Mouse (Mus musculus): ENCODE data around the gene Slc8a2. TPM values are rescaled to one million over a fixed set of nuclear protein-coding genes. Genes with fewer than 3 reads are reported as not detected.

Gene Slc8a2
- polyA plus RNA-seq, 1 experiment from 2014 or later, result 1.1 TPM

DNA sequence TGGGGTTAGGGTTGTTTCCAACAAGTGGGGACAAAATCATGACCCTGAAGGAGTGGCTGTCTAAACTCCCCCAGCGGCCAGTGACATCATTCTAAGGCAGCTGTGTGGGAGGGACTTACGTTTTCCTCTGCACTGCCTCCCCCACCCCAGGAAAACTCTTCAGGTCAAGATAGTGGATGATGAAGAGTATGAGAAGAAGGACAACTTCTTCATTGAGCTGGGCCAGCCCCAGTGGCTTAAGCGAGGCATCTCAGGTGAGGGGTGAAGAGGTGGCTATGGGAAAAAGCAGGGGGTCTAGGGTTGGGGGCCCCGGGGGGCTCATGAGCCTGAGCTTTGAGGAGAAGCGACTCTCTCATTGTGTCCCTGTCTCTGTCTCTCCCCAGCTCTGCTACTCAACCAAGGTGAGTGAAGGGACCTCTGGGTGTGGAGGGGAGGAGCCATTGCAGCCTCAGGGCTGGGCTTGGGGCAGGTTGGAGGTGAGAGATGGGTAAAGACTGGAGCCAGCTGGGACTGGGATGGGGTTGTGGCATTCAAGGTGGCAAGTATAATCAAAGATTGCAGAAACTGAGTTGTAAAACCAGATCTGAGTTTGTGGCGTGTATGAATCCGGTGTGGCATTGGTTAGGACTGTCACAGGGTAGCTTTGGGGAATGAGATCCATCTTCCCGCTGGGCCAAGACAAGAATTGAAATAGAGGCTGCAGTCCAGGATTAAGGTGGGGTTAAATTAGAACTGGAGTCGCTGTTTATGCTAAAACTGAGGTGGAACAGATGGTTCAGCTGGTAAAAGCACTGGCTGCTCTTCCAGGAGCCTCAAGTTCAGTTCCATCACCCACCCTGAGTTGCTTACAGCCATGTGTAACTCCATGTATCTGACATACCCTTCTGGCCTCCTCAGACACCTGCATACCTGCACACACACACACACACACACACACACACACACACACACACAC lies 20.8 kb downstream of the Slc8a2 start:
- no peak overlapping the region for H3K4me3 ChIP-seq
- no peak overlapping the region for H3K4me2 ChIP-seq
- H3K36me3 ChIP-seq, result peaks cover 39% of the 10 kb centered on the region
- ATAC-seq (ENCODE audit: low read depth), result no peak
- H3K4me1 ChIP-seq (replicated peaks), result peaks cover 22% of the 10 kb centered on the region
- H3K9ac ChIP-seq, result no peak overlapping the region
- H3K27me3 ChIP-seq, result no peaks in the 10 kb centered on the region
- H3K27ac ChIP-seq (replicated peaks), result no peak overlapping the region
- 77% methylated on average over 9 of the region's 9 CpGs for WGBS
- no peaks in the 10 kb centered on the region for H3K9me3 ChIP-seq

- no peak overlapping the region for H3K27ac ChIP-seq (replicated peaks)
- no peak overlapping the region for H3K4me3 ChIP-seq
- H3K9me3 ChIP-seq, result no peaks in the 10 kb centered on the region
- no peak overlapping the region for H3K4me2 ChIP-seq
- peaks cover 42% of the 10 kb centered on the region for H3K36me3 ChIP-seq
- peaks cover 7% of the 10 kb centered on the region for H3K27me3 ChIP-seq
- H3K9ac ChIP-seq, result no peak overlapping the region
- H3K4me1 ChIP-seq (replicated peaks), result peaks cover 6% of the 10 kb centered on the region
- WGBS, result 16% methylated on average over 10 of the region's 10 CpGs
- ATAC-seq (ENCODE audit: low read depth), result peak; percentile 79
These were observed 23.9 kb downstream of the Slc8a2 start for GRCm38 (mm10) chr7:16153522-16153921.

DNA sequence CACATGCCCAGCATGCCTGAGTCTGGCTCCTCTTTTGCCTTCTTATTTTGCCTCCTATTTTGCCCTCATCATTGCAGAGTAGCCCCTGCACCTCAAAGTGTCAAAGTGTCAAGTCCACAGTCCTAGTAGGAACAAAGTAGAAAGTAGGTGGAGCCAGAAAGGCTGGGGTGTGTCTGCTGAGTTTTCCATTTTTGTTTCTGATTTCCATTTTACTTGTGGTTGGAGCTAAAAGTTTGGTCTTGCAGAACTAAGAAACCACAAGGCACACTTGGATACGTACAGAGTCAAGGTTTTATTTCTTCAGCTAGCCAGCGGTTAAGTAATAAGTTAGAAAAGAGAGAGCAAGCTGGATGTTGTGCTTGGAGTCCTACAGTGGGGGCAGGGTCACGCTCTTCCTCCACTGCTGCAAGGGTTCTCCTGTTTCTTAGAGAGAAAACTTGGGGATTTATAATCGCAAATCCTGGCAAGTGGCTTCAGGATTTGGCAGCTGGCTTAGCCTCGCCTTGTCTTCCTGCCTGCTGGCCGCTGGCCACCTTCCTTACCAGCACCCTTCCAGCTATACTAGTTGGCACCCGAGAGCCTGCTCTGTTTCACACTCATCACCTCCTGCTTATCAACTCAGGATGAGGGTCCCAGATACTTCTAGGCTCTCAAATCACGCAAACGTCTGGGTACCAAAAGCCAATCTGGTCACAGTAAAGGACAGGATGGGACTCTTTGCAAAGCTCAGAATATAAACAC lies 25.7 kb downstream of the Slc8a2 start:
- WGBS, result 84% methylated on average over 9 of the region's 9 CpGs
- ATAC-seq (ENCODE audit: low read depth), result no peak
- H3K27ac ChIP-seq (replicated peaks), result no peak overlapping the region
- 0 out of 2 replicates have a peak overlapping the region, but pooled peaks have one; percentile 22 for H3K9ac ChIP-seq
- H3K27me3 ChIP-seq, result peaks cover 8% of the 10 kb centered on the region
- H3K36me3 ChIP-seq, result peaks cover 37% of the 10 kb centered on the region
- H3K4me2 ChIP-seq, result no peak overlapping the region
- no peak overlapping the region for H3K4me3 ChIP-seq
- H3K4me1 ChIP-seq (replicated peaks), result peaks cover 15% of the 10 kb centered on the region
- no peaks in the 10 kb centered on the region for H3K9me3 ChIP-seq

- no peaks in the 10 kb centered on the region for H3K9me3 ChIP-seq
- H3K27me3 ChIP-seq, result peaks cover 8% of the 10 kb centered on the region
- no peak overlapping the region for H3K4me3 ChIP-seq
- H3K4me2 ChIP-seq, result no peak overlapping the region
- WGBS, result 76% methylated on average over 8 of the region's 8 CpGs
- ATAC-seq (ENCODE audit: low read depth), result no peak
- H3K27ac ChIP-seq (replicated peaks), result no peak overlapping the region
- no peak overlapping the region for H3K9ac ChIP-seq
- H3K36me3 ChIP-seq, result peaks cover 29% of the 10 kb centered on the region
- H3K4me1 ChIP-seq (replicated peaks), result peaks cover 15% of the 10 kb centered on the region
These were observed 26.6 kb downstream of the Slc8a2 start for GRCm38 (mm10) chr7:16156105-16156714.

DNA sequence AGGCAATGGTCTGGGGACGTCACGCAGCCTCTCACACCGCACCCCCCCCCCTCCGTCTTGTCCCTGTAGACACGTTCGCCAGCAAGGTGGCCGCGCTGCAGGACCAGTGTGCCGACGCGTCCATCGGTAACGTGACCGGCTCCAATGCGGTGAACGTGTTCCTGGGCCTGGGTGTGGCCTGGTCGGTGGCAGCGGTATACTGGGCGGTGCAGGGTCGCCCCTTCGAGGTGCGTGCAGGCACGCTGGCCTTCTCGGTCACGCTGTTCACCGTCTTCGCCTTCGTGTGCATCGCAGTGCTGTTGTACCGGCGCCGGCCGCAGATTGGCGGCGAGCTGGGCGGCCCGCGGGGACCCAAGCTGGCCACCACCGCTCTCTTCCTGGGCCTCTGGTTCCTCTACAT lies 29.1 kb downstream of the Slc8a2 start:
- H3K9ac ChIP-seq, result peak overlapping the region; percentile 41; the same call in 1 of the 2 replicates
- 11% methylated on average over 39 of the region's 39 CpGs for WGBS
- no peak for ATAC-seq (ENCODE audit: low read depth)
- H3K4me1 ChIP-seq (replicated peaks), result peaks cover 15% of the 10 kb centered on the region
- H3K9me3 ChIP-seq, result no peaks in the 10 kb centered on the region
- H3K4me3 ChIP-seq, result no peak overlapping the region
- H3K36me3 ChIP-seq, result peaks cover 25% of the 10 kb centered on the region
- peaks cover 8% of the 10 kb centered on the region for H3K27me3 ChIP-seq
- no peak overlapping the region for H3K27ac ChIP-seq (replicated peaks)
- peak overlapping the region; percentile 30 for H3K4me2 ChIP-seq

- WGBS, result 73% methylated on average over 3 of the region's 3 CpGs
- ATAC-seq (ENCODE audit: low read depth), result no peak
- no peak overlapping the region for H3K4me3 ChIP-seq
- H3K36me3 ChIP-seq, result peaks cover 12% of the 10 kb centered on the region
- peaks cover 15% of the 10 kb centered on the region for H3K4me1 ChIP-seq (replicated peaks)
- H3K9me3 ChIP-seq, result no peaks in the 10 kb centered on the region
- H3K27me3 ChIP-seq, result peaks cover 8% of the 10 kb centered on the region
- H3K9ac ChIP-seq, result no peak overlapping the region
- H3K27ac ChIP-seq (replicated peaks), result no peak overlapping the region
- H3K4me2 ChIP-seq, result no peak overlapping the region
These were observed 31.1 kb downstream of the Slc8a2 start for GRCm38 (mm10) chr7:16160702-16161101.

DNA sequence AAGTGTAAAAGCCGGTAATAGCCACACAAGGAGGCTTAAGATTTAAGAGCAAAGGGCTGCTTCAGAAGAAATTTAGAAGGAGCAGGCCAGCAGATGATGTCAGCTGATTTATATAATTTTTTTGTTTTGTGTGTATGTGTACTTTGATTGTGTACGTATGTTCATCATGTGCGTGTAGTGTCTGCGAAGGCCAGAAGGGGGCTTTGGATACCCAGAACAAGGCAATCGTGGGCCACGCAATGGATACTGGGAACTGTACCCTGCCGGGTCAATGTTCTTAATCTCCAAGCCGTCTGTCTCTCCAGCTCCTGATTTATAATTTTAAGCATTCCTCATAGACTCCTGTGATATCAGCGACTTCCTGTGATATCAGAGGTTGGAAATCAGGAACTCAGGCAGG lies 31.7 kb downstream of the Slc8a2 start:
- Histone ChIP-seq H3K9ac (no peak overlapping the region), H3K27ac (replicated peaks) (no peak overlapping the region), H3K4me3 (no peak overlapping the region), H3K4me2 (no peak overlapping the region), H3K9me3 (no peaks in the 10 kb centered on the region), H3K4me1 (replicated peaks) (peaks cover 15% of the 10 kb centered on the region), H3K36me3 (peaks cover 12% of the 10 kb centered on the region), H3K27me3 (peaks cover 8% of the 10 kb centered on the region)
- ATAC-seq (ENCODE audit: low read depth), result no peak
- WGBS, result 91% methylated on average over 9 of the region's 9 CpGs

GRCm38 (mm10) chr7:16162036-16162435 lies 32.4 kb downstream of the Slc8a2 start:
- Histone ChIP-seq H3K36me3 (peaks cover 6% of the 10 kb centered on the region), H3K9me3 (no peaks in the 10 kb centered on the region), H3K9ac (no peak overlapping the region), H3K27me3 (peaks cover 8% of the 10 kb centered on the region), H3K4me1 (replicated peaks) (peaks cover 15% of the 10 kb centered on the region), H3K4me3 (no peak overlapping the region), H3K27ac (replicated peaks) (no peak overlapping the region), H3K4me2 (no peak overlapping the region)
- 74% methylated on average over 6 of the region's 7 CpGs for WGBS
- ATAC-seq (ENCODE audit: low read depth), result no peak

GRCm38 (mm10) chr7:16172141-16172581 lies 42.5 kb downstream of the Slc8a2 start:
- peak; percentile 38 for ATAC-seq (ENCODE audit: low read depth)
- Histone ChIP-seq H3K27me3 (no peaks in the 10 kb centered on the region), H3K9ac (peak overlapping the region; percentile 31; the same call in 1 of the 2 replicates), H3K4me1 (replicated peaks) (peaks cover 49% of the 10 kb centered on the region), H3K36me3 (0 out of 2 replicates have a peak, but pooled peaks cover 2% of the 10 kb centered on the region), H3K27ac (replicated peaks) (peak overlapping the region; percentile 93), H3K4me2 (0 out of 2 replicates have a peak overlapping the region, but pooled peaks have one; percentile 13), H3K4me3 (no peak overlapping the region), H3K9me3 (peaks cover 11% of the 10 kb centered on the region)
- 0% methylated on average over 1 of the region's 1 CpGs for WGBS

GRCm38 (mm10) chr7:16172586-16173140 lies 43.0 kb downstream of the Slc8a2 start:
- 0% methylated on average over 1 of the region's 1 CpGs for WGBS
- no peak overlapping the region for H3K4me3 ChIP-seq
- H3K4me2 ChIP-seq, result peak overlapping the region; percentile 79
- H3K9ac ChIP-seq, result peak overlapping the region; percentile 31
- peaks cover 6% of the 10 kb centered on the region for H3K9me3 ChIP-seq
- peaks cover 7% of the 10 kb centered on the region; the same call in 1 of the 2 replicates for H3K36me3 ChIP-seq
- peak; percentile 29 for ATAC-seq (ENCODE audit: low read depth)
- H3K27ac ChIP-seq (replicated peaks), result peak overlapping the region; percentile 93
- no peaks in the 10 kb centered on the region for H3K27me3 ChIP-seq
- peaks cover 54% of the 10 kb centered on the region for H3K4me1 ChIP-seq (replicated peaks)

DNA sequence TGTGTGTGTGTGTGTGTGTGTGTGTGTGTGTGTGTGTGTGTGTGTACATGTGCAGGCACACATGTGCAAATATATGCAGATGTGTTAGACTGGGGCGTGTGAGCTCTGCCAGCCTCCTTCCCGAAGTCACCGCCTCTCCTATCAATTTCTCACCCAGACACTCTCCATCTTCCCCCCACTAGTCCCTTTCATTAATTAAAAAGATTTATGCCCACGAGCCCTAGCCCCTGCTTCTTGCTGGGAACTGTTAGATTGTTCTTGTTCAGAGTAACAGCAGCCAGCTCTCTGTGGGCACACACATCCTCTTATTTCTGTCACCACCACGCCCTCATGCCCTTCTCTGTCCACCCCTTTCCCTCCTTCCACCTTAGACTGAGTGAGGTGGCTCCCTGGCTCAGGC lies 43.5 kb downstream of the Slc8a2 start:
- Histone ChIP-seq H3K27ac (replicated peaks) (peak overlapping the region; percentile 93), H3K36me3 (peaks cover 12% of the 10 kb centered on the region), H3K27me3 (no peaks in the 10 kb centered on the region), H3K9me3 (0 out of 2 replicates have a peak, but pooled peaks cover 1% of the 10 kb centered on the region), H3K4me3 (no peak overlapping the region), H3K4me2 (peak overlapping the region; percentile 79), H3K9ac (peak overlapping the region; percentile 92), H3K4me1 (replicated peaks) (peaks cover 55% of the 10 kb centered on the region)
- WGBS, result 6% methylated on average over 5 of the region's 5 CpGs
- ATAC-seq (ENCODE audit: low read depth), result peak; percentile 8

All from neural tube, embryonic 13.5 days (tissue).